Mouse (Mus musculus): ENCODE measurements around the gene Mab21l3.

- TF ChIP-seq CTCF (IDR thresholded peaks at IDR 0.05; ENCODE audit: control insufficient read depth, insufficient read depth, insufficient read length) (no peak), MAX (IDR thresholded peaks at IDR 0.05) (no peak), CEBPB (IDR thresholded peaks at IDR 0.05; ENCODE audit: low read depth) (no peak), USF1 (IDR thresholded peaks at IDR 0.05; ENCODE audit: low read depth) (no peak), MYOD1 (IDR thresholded peaks at IDR 0.05; ENCODE audit: control insufficient read depth, insufficient read length, low read depth) (no peak)
Observed at GRCm38 (mm10) chr3:101875258-101875920, 26.6 kb upstream of the Mab21l3 start.

All from C2C12 (cell line).